Mouse (Mus musculus) kidney, postnatal 25 days (tissue): Measurements from ENCODE around the gene Pfn1.

Source experiments
- DNase-seq, 2 experiments: peaks; one replicate each; pipeline ENCODE4 v3.0.0; 2021; ENCODE audit warnings: mixed read lengths in 2 of 2

The Pfn1 gene

DNA sequence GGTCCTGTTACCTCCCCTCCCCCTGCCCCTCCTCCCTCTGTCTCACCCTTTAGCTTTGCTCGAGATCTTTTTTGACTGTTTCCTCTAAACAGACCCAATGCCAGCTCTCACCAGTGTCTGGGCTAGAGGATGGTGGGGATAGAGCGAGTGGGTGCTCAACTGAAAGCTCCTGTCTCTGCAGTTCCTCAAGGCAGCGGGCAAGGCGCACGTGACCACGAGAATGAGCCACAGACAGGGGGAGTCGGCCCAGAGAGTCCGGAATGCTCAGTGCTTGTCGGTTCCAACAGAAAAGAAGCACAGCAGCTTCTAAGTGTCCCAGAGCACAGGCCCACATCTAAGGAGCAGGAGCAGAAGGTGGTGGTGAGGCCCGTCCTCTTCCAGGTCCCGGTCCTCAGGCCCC, 20.1 kb upstream of the Pfn1 start:
- DNase-seq = peak in 1 of 2 experiments; percentile 42

GRCm38 (mm10) chr11:70674014-70674413, 19.6 kb upstream of the Pfn1 start:
- DNase-seq = peak in 1 of 2 experiments; percentile 25

DNA sequence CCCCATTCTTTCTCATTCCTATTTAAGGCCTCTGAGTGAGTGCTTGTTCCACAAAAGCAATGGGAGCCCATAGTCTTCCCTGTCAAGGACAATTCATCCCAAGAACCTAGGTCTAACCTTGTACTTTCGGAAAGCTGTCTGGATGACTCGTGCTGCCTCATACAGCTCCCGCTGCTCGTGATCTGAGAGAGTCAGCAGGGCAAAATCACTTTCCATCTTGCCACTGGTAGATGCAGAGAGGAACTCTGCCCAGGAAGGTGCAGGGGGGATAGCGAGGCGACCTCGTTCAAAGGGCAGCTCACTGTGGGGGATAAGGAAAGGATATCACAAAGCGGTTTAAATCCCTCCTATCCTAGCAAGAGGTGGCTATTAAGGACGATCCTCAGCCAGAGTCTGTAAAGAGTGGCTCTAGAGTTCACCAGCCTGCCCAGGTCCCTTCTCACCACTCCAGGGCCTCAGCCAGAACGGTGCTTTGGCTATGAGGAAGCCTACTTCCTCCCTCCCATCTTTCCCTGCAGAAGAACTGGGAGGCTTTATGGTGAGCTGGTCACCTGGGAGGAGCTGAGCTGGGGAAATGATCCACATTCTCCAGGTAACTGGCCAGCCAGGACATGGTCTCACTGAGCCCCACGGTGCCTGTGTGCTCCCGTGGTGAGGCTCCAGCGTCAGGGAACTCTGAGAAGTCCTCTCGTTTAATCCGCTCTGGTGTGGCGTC, 17.0 kb upstream of the Pfn1 start:
- peak in 1 of 2 experiments; percentile 61 for DNase-seq

- DNase-seq = peak; percentile 28 to 62
Observed at GRCm38 (mm10) chr11:70670483-70670882, 16.0 kb upstream of the Pfn1 start.

- peak; percentile 78 to 84 for DNase-seq
Observed at GRCm38 (mm10) chr11:70669582-70670345, 15.3 kb upstream of the Pfn1 start.

GRCm38 (mm10) chr11:70668771-70669505, 14.5 kb upstream of the Pfn1 start, which contains the start of gene Spag7:
Gene Spag7, minus strand, starts transcription at chr11:70669416.
- peak; percentile 100 for DNase-seq

GRCm38 (mm10) chr11:70668335-70668770, 13.9 kb upstream of the Pfn1 start:
- DNase-seq = no peak

DNA sequence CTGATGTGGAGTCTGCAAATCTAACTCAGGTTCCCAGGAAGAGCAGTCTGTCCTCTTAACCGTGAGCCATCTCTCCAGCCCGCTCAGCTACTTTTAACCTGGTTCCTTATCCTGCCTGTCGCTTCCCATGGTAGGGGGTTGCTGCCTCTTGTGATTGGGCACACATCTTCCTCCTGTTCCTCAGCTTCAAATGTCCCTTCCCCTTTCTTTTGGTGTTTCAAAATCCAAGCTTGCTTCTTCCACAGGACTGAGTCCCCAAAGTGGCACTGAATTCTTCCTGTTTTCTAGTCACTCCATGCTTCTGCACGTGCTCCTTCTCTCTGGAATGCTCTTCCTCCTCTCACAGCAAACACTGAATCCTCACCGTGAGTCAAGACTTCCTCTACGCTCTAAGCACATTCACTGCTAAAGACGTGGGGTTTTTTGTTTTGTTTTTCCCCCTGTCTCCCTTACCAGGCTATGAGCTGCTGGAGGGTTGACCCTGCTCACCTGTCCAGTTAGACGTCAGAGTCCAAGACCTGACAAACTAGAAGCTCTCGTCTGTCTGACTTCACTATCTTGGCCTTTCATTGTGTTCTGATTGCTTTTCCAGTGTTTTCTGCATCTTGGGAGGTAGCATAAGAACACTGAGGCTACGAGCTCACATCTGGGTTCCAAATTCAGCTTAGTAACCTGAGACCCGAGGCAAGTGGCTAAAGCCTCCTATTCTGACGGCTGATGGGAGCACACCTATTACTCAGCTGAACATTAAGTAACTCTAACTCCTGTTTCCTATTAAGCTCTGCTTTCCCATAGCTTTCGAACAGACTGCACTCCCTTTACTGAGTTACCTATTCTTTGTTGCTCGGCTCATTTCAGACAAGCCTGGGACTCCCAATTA, 13.1 kb upstream of the Pfn1 start:
- no peak for DNase-seq

DNA sequence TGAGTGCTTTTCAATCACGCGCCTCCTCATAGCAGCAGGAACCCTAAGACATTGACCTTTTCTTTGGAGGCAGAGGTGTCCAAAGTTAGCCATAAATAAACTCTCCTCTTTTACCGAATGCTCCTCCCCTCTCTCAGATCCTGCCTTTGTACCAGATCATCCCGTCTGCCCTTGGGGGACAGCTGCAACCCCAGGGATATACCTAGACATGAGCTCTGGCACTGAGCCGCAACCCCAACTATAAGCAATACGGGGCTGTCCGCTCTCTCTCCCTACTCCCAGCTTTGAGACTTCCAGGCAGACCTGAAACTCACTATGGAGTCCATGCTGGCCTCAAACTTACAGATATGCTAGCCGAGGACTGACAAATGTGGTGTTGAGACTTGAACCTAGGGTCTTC, 12.2 kb upstream of the Pfn1 start:
- DNase-seq = no peak

GRCm38 (mm10) chr11:70664741-70665140, 10.3 kb upstream of the Pfn1 start:
- no peak for DNase-seq

GRCm38 (mm10) chr11:70663957-70664356, 9.5 kb upstream of the Pfn1 start:
- DNase-seq = no peak

DNA sequence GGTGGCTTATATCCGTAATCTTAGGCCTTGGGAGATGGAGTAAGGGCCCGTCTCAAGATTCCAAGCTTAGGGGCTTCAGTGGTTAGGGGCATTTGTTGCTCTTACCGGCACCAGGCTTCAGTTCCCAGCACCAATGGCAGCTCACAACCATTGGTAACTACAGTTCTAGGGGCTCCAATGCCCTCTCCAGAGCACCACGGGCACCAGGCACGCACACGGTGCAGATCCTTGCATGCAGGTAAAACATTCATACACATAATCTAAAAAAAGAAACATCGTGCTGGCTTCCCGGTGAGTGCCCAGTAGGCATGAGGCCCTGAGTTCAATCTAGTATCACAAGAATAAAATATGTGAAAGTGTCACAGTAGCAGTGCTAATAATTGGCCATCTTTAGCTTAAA, 8.7 kb upstream of the Pfn1 start:
- no peak for DNase-seq

DNA sequence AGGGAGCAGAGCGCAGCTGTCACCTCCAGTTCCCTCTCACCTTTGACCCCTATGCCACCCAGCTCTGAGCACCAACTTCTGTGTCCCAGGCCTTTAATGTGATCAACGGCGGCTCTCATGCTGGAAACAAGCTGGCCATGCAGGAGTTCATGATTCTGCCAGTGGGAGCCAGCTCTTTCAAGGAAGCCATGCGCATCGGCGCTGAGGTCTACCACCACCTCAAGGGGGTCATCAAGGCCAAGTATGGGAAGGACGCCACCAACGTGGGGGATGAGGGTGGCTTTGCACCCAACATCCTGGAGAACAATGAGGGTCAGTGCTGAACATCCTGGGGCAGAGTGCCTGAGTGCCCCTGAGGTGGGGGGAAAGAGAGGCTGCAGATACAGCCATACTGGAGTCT, 6.1 kb upstream of the Pfn1 start:
- DNase-seq = no peak

GRCm38 (mm10) chr11:70658942-70659341, 4.5 kb upstream of the Pfn1 start:
- DNase-seq = no peak

- DNase-seq = no peak
Observed at GRCm38 (mm10) chr11:70658521-70658920, 4.1 kb upstream of the Pfn1 start.

DNA sequence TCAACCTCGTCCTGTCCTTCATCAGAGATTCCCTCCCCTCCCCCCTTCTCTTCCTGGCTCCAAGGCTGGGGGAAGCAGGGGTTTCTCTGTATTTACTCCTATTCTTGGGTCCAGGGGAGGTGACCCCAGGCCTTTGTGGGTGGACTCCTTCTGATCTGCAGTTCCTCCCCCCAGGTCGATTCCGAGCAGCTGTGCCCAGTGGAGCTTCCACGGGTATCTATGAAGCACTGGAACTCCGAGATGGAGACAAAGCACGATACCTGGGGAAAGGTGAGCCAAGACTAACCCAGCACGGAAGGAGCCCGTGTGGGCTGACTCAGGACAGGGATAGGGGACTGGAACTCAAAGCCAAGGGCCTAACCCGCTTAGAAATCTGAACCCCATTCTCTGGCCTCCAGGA, 3.5 kb upstream of the Pfn1 start:
- no peak for DNase-seq

- no peak for DNase-seq
Observed at GRCm38 (mm10) chr11:70657573-70657972, 3.1 kb upstream of the Pfn1 start.

DNA sequence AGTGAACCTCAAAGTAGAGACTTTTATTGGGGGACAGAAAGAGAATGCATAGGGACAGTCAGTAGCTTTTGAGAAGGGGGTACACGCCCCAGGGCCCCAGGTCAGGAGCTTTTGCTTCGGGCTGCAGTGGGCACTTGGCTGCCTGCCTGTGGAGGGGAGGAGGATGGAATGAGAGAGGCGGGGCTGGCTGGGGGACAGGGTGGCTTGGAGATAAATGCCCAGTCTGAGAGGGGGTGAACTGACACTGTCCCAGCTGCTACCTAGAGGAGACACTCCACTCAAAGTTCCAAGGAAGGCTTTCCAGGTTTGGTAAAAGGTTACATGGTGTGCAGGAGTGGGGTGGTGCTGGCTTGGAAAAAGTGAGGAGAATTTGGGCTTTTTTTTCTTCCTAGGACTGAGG, 2.5 kb upstream of the Pfn1 start, which contains the start of gene Eno3:
Gene Eno3, plus strand, starts transcription at position 239 of the 400 bp plus-strand sequence.
- peak in 1 of 2 experiments; percentile 47 for DNase-seq

DNA sequence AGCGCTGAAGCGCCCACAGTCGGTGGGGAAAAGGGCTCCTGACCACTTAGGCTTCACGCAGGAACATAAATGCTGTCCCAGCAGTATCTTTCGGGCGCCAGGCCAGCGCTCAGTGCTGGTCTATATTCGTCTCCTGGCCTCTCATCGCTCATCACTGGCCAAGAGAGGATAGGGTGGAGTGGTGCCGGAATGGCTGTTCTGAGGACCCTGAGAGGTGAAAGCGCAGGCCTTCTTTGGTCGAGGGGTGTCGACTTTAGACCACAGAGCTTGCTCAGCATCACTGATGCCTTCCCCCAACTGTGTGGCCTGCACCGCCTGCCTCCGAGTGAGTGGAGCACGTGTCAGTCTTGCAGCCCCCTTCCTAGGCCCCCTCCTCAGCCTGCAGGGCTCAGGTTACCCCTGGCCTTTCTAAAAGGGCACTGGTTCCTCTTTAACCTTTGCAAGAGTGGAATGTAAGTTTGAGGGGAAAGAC, 2.0 kb upstream of the Pfn1 start:
- DNase-seq = peak; percentile 71

- DNase-seq = peak; percentile 47 to 79
Observed at GRCm38 (mm10) chr11:70655571-70656455, 1.4 kb upstream of the Pfn1 start.
